Mouse (Mus musculus): ENCODE data around the gene Cenpm. TPM values are rescaled to one million over a fixed set of nuclear protein-coding genes. Genes with fewer than 3 reads are reported as not detected.

Gene Cenpm
- polyA plus RNA-seq, 1 experiment from 2014 or later = 23.2 TPM

- ATAC-seq (ENCODE audit: low FRiP score, low TSS enrichment) = peak; percentile 77
- peaks cover 24% of the 10 kb centered on the region for H3K4me1 ChIP-seq (ENCODE audit: control insufficient read depth, insufficient read depth, low read length)
- H3K27ac ChIP-seq (replicated peaks; ENCODE audit: low read depth, low read length) = peak overlapping the region; percentile 98
- peak overlapping the region; percentile 96 for H3K4me2 ChIP-seq (ENCODE audit: low read length)
- H3K9me3 ChIP-seq (ENCODE audit: control insufficient read depth, low read length) = no peaks in the 10 kb centered on the region
- peaks cover 22% of the 10 kb centered on the region for H3K36me3 ChIP-seq (ENCODE audit: control insufficient read depth, insufficient read depth, low read length)
- H3K9ac ChIP-seq (replicated peaks; ENCODE audit: low read length) = peak overlapping the region; percentile 92
- H3K27me3 ChIP-seq (ENCODE audit: control insufficient read depth, insufficient read depth, low read length) = 0 out of 2 replicates have a peak, but pooled peaks cover 8% of the 10 kb centered on the region
- peak; percentile 90 for DNase-seq
- peak overlapping the region; percentile 86 for H3K4me3 ChIP-seq (replicated peaks; ENCODE audit: low read depth, low read length)
- under 1% methylated on average over 84 of the region's 86 CpGs for whole genome bisulfite sequencing
Observed at GRCm38 (mm10) chr15:82274927-82275901, 30.7 kb upstream of the Cenpm start.

DNA sequence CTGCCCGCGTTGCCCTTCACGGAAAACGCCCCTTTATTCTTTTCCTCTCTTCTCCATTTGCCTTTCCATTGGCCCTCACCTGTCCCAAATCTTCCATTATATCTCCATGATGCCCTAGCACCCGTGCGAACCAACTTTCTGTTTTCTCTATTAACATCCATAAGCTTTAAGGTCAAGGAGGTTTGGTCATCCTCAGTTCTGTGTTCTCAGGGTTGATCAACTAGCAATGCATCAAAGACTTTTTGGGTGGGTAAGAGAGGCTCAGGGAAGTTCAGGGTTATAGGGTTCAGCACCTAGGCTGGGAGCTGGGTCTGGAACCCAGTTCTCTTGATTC is 30.0 kb upstream of the Cenpm start, which contains the start of gene Sept3:
Gene Sept3, plus strand, starts transcription at position 301 of the 334 bp plus-strand sequence.
- H3K4me1 ChIP-seq (ENCODE audit: control insufficient read depth, insufficient read depth, low read length) = peaks cover 24% of the 10 kb centered on the region
- DNase-seq = peak; percentile 12
- peak within 1 kb of the TSS; percentile 86 for H3K4me3 ChIP-seq (replicated peaks; ENCODE audit: low read depth, low read length)
- peak within 1 kb of the TSS; percentile 98 for H3K27ac ChIP-seq (replicated peaks; ENCODE audit: low read depth, low read length)
- no peaks in the 10 kb centered on the region for H3K9me3 ChIP-seq (ENCODE audit: control insufficient read depth, low read length)
- H3K36me3 ChIP-seq (ENCODE audit: control insufficient read depth, insufficient read depth, low read length) = peaks cover 15% of the 10 kb centered on the region
- 0 out of 2 replicates have a peak, but pooled peaks cover 8% of the 10 kb centered on the region for H3K27me3 ChIP-seq (ENCODE audit: control insufficient read depth, insufficient read depth, low read length)
- ATAC-seq (ENCODE audit: low FRiP score, low TSS enrichment) = no peak
- H3K4me2 ChIP-seq (ENCODE audit: low read length) = peak within 1 kb of the TSS; percentile 96
- peak within 1 kb of the TSS; percentile 92 for H3K9ac ChIP-seq (replicated peaks; ENCODE audit: low read length)
- WGBS = 25% methylated on average over 6 of the region's 6 CpGs

DNA sequence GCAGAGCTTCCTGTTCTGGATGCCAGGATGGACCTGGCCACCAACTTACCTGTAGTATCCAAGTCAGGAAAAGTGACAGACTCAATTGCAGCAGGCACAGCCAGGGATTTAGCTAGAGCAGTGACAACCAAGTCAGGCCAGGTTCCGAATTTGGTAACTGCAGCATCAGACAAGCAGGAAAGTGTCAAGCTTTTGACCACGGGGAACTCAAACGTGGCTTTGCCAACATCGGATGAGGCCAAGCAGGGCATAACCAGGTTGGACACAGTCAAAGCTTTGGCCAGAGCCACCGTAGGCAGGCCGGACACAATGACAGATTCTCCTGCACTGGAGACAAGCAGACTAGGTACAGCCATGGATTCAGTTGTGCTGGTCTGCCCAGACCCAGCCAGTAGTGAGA is 27.7 kb upstream of the Cenpm start:
- 90% methylated on average over 6 of the region's 6 CpGs for WGBS
- H3K4me3 ChIP-seq (replicated peaks; ENCODE audit: low read depth, low read length) = no peak overlapping the region
- no peak overlapping the region for H3K4me2 ChIP-seq (ENCODE audit: low read length)
- H3K36me3 ChIP-seq (ENCODE audit: control insufficient read depth, insufficient read depth, low read length) = no peaks in the 10 kb centered on the region
- H3K4me1 ChIP-seq (ENCODE audit: control insufficient read depth, insufficient read depth, low read length) = peaks cover 27% of the 10 kb centered on the region
- H3K27ac ChIP-seq (replicated peaks; ENCODE audit: low read depth, low read length) = no peak overlapping the region
- 0 out of 2 replicates have a peak, but pooled peaks cover 8% of the 10 kb centered on the region for H3K27me3 ChIP-seq (ENCODE audit: control insufficient read depth, insufficient read depth, low read length)
- ATAC-seq (ENCODE audit: low FRiP score, low TSS enrichment) (no peak), DNase-seq (no peak)
- H3K9me3 ChIP-seq (ENCODE audit: control insufficient read depth, low read length) = no peaks in the 10 kb centered on the region
- H3K9ac ChIP-seq (replicated peaks; ENCODE audit: low read length) = no peak overlapping the region

DNA sequence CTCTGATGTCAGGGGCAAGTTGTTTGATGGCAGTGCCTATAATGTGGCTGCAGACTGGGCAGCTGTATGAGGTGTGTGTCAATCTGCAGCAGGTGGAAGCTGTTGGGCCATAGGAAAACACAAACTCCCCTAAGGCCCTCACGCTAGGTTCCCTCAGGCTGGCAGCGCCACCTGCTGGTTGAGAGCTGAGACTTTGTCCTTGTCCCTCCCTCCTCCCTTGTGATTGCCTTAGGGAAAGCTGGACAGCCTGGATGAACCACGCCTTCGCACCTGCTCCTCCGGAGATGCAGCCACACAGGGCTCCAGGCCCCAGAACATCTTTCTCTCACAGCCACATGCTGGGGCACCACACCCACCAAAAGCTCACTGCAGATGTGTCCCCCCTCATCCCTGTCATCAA is 26.7 kb upstream of the Cenpm start:
- no peaks in the 10 kb centered on the region for H3K36me3 ChIP-seq (ENCODE audit: control insufficient read depth, insufficient read depth, low read length)
- no peak overlapping the region for H3K4me2 ChIP-seq (ENCODE audit: low read length)
- ATAC-seq (ENCODE audit: low FRiP score, low TSS enrichment) (no peak), DNase-seq (peak; percentile 93)
- no peaks in the 10 kb centered on the region for H3K9me3 ChIP-seq (ENCODE audit: control insufficient read depth, low read length)
- 4% methylated on average over 5 of the region's 5 CpGs for WGBS
- no peak overlapping the region for H3K27ac ChIP-seq (replicated peaks; ENCODE audit: low read depth, low read length)
- H3K27me3 ChIP-seq (ENCODE audit: control insufficient read depth, insufficient read depth, low read length) = 0 out of 2 replicates have a peak, but pooled peaks cover 8% of the 10 kb centered on the region
- no peak overlapping the region for H3K4me3 ChIP-seq (replicated peaks; ENCODE audit: low read depth, low read length)
- peaks cover 16% of the 10 kb centered on the region for H3K4me1 ChIP-seq (ENCODE audit: control insufficient read depth, insufficient read depth, low read length)
- H3K9ac ChIP-seq (replicated peaks; ENCODE audit: low read length) = no peak overlapping the region

- H3K4me1 ChIP-seq (ENCODE audit: control insufficient read depth, insufficient read depth, low read length) = peaks cover 15% of the 10 kb centered on the region
- H3K27me3 ChIP-seq (ENCODE audit: control insufficient read depth, insufficient read depth, low read length) = 0 out of 2 replicates have a peak, but pooled peaks cover 5% of the 10 kb centered on the region
- WGBS = 81% methylated on average over 9 of the region's 9 CpGs
- no peaks in the 10 kb centered on the region for H3K9me3 ChIP-seq (ENCODE audit: control insufficient read depth, low read length)
- peak overlapping the region; percentile 64 for H3K27ac ChIP-seq (replicated peaks; ENCODE audit: low read depth, low read length)
- H3K36me3 ChIP-seq (ENCODE audit: control insufficient read depth, insufficient read depth, low read length) = no peaks in the 10 kb centered on the region
- H3K4me2 ChIP-seq (ENCODE audit: low read length) = no peak overlapping the region
- no peak for DNase-seq
- ATAC-seq (ENCODE audit: low FRiP score, low TSS enrichment) = no peak
- H3K9ac ChIP-seq (replicated peaks; ENCODE audit: low read length) = peak overlapping the region; percentile 20; the same call in 1 of the 2 replicates
- H3K4me3 ChIP-seq (replicated peaks; ENCODE audit: low read depth, low read length) = no peak overlapping the region
Observed at GRCm38 (mm10) chr15:82268783-82269182, 24.2 kb upstream of the Cenpm start.

DNA sequence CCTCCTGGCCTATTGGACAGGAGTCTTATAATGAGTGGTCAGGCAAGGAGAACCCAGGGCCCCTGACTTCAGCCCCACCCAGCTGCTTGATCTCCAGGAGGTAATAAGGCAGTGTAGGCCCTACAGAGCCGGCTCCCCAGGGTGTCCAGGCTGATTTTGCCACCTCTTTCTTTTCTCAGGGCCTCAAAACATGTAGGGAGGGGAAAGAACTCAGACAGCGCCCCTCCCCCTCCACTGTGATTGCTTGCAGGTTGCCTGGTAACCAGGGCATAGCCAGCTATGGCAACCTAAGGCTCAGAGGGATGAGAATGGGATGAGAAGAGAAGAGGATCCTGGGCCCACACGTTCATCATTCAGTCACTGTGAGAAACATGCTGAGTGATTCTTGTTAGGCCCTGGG is 23.6 kb upstream of the Cenpm start:
- H3K4me1 ChIP-seq (ENCODE audit: control insufficient read depth, insufficient read depth, low read length) = peaks cover 15% of the 10 kb centered on the region
- no peaks in the 10 kb centered on the region for H3K36me3 ChIP-seq (ENCODE audit: control insufficient read depth, insufficient read depth, low read length)
- H3K9ac ChIP-seq (replicated peaks; ENCODE audit: low read length) = 0 out of 2 replicates have a peak overlapping the region, but pooled peaks have one; percentile 27
- no peaks in the 10 kb centered on the region for H3K9me3 ChIP-seq (ENCODE audit: control insufficient read depth, low read length)
- H3K27me3 ChIP-seq (ENCODE audit: control insufficient read depth, insufficient read depth, low read length) = no peaks in the 10 kb centered on the region
- no peak overlapping the region for H3K4me2 ChIP-seq (ENCODE audit: low read length)
- DNase-seq = peak; percentile 85
- WGBS = 3% methylated on average over 3 of the region's 3 CpGs
- no peak overlapping the region for H3K4me3 ChIP-seq (replicated peaks; ENCODE audit: low read depth, low read length)
- H3K27ac ChIP-seq (replicated peaks; ENCODE audit: low read depth, low read length) = peak overlapping the region; percentile 64
- no peak for ATAC-seq (ENCODE audit: low FRiP score, low TSS enrichment)

- Histone ChIP-seq H3K9me3 (ENCODE audit: control insufficient read depth, low read length) (no peaks in the 10 kb centered on the region), H3K9ac (replicated peaks; ENCODE audit: low read length) (no peak overlapping the region), H3K27ac (replicated peaks; ENCODE audit: low read depth, low read length) (no peak overlapping the region), H3K36me3 (ENCODE audit: control insufficient read depth, insufficient read depth, low read length) (no peaks in the 10 kb centered on the region), H3K4me3 (replicated peaks; ENCODE audit: low read depth, low read length) (no peak overlapping the region), H3K4me1 (ENCODE audit: control insufficient read depth, insufficient read depth, low read length) (peaks cover 15% of the 10 kb centered on the region), H3K4me2 (ENCODE audit: low read length) (no peak overlapping the region), H3K27me3 (ENCODE audit: control insufficient read depth, insufficient read depth, low read length) (no peaks in the 10 kb centered on the region)
- DNase-seq (peak; percentile 87), ATAC-seq (ENCODE audit: low FRiP score, low TSS enrichment) (no peak)
- whole genome bisulfite sequencing = 15% methylated on average over 6 of the region's 6 CpGs
Observed at GRCm38 (mm10) chr15:82266356-82266755, 21.8 kb upstream of the Cenpm start.

GRCm38 (mm10) chr15:82259510-82259909 is 15.0 kb upstream of the Cenpm start:
- 12% methylated on average over 16 of the region's 16 CpGs for WGBS
- peak; percentile 78 for DNase-seq

More at GRCm38 (mm10) chr15:82259510-82259909, 15.0 kb upstream of the Cenpm start:
- H3K36me3 ChIP-seq (ENCODE audit: control insufficient read depth, insufficient read depth, low read length) = peaks cover 2% of the 10 kb centered on the region; the same call in 1 of the 2 replicates
- no peak overlapping the region for H3K9ac ChIP-seq (replicated peaks; ENCODE audit: low read length)
- H3K27ac ChIP-seq (replicated peaks; ENCODE audit: low read depth, low read length) = no peak overlapping the region
- peaks cover 28% of the 10 kb centered on the region for H3K4me1 ChIP-seq (ENCODE audit: control insufficient read depth, insufficient read depth, low read length)
- no peak overlapping the region for H3K4me2 ChIP-seq (ENCODE audit: low read length)
- ATAC-seq (ENCODE audit: low FRiP score, low TSS enrichment) = no peak
- no peak overlapping the region for H3K4me3 ChIP-seq (replicated peaks; ENCODE audit: low read depth, low read length)
- H3K27me3 ChIP-seq (ENCODE audit: control insufficient read depth, insufficient read depth, low read length) = no peaks in the 10 kb centered on the region
- no peaks in the 10 kb centered on the region for H3K9me3 ChIP-seq (ENCODE audit: control insufficient read depth, low read length)

All from midbrain, embryonic 14.5 days (tissue).